Mouse (Mus musculus) heart, embryonic 14.5 days (tissue): ENCODE results near the gene Htr1d. TPM values are rescaled to one million over a fixed set of nuclear protein-coding genes. Genes with fewer than 3 reads are reported as not detected.

Experiments used
- ATAC-seq: fragments of 200-750 bp; cut with Nextera tagmentation; 2 replicates; pipeline ENCODE4 v1.8.0; 2017; ENCODE audit warnings: low read depth, moderate TSS enrichment; ENCODE audit not compliant: insufficient number of reproducible peaks, insufficient read depth, low FRiP score
- H3K27ac ChIP-seq, 2 experiments: fragments of 200-500 bp in 1 of 2; fragments of 300-500 bp in 1 of 2; sonication (generic) in 1 of 2; replicated peaks in 1 of 2; 2 replicates each; pipeline ENCODE4 v1.5.1; 2012 to 2014; ENCODE audit warnings: low read depth in 2 of 2, low read length in 2 of 2, control low read depth in 1 of 2, mild to moderate bottlenecking in 1 of 2, mixed read lengths in 1 of 2; ENCODE audit not compliant: control insufficient read depth in 1 of 2, insufficient read depth in 1 of 2
- H3K27me3 ChIP-seq: fragments of 300-500 bp; sonication (generic); 2 replicates; pipeline ENCODE4 v1.6.1; 2014; ENCODE audit warnings: mild to moderate bottlenecking, low read length, control low read depth; ENCODE audit not compliant: control insufficient read depth, insufficient read depth
- H3K36me3 ChIP-seq: fragments of 300-500 bp; sonication (generic); 2 replicates; pipeline ENCODE4 v1.6.1; 2014; ENCODE audit warnings: mild to moderate bottlenecking, control low read depth, low read length, mixed read lengths; ENCODE audit not compliant: control insufficient read depth, insufficient read depth
- H3K4me1 ChIP-seq, 2 experiments: fragments of 200-500 bp in 1 of 2; fragments of 300-500 bp in 1 of 2; sonication (generic) in 1 of 2; 2 replicates each; pipeline ENCODE4 v1.6.1; 2012 to 2014; ENCODE audit warnings: low read length in 2 of 2, control low read depth in 1 of 2, mixed read lengths in 1 of 2; ENCODE audit not compliant: control insufficient read depth in 2 of 2, insufficient read depth in 2 of 2
- H3K4me2 ChIP-seq: fragments of 300-500 bp; sonication (generic); 2 replicates; pipeline ENCODE4 v1.6.1; 2014; ENCODE audit warnings: mild to moderate bottlenecking, low read length
- H3K4me3 ChIP-seq, 2 experiments: fragments of 200-500 bp in 1 of 2; fragments of 300-500 bp in 1 of 2; sonication (generic) in 1 of 2; 2 replicates each; pipeline ENCODE4 v1.5.1; 2012 to 2014; ENCODE audit warnings: low read length in 2 of 2, mild to moderate bottlenecking in 2 of 2, control low read depth in 1 of 2, low read depth in 1 of 2, moderate library complexity in 1 of 2; ENCODE audit not compliant: control insufficient read depth in 1 of 2, insufficient read depth in 1 of 2
- H3K9ac ChIP-seq: fragments of 300-500 bp; sonication (generic); 2 replicates; pipeline ENCODE4 v1.6.1; 2014; ENCODE audit warnings: mild to moderate bottlenecking, low read length
- H3K9me3 ChIP-seq: fragments of 300-500 bp; sonication (generic); 2 replicates; pipeline ENCODE4 v1.6.1; 2016; ENCODE audit warnings: low read length, control low read depth; ENCODE audit not compliant: control insufficient read depth
- WGBS: fragments of 180-500 bp; shearing (Covaris S2); extraction: QIAGEN DNeasy Blood & Tissue Kit; methylation state at CpG from one replicate; pipeline ENCODE4 v1.1.7; 2014; 5-methylcytosine and 5-hydroxymethylcytosine counted together
- polyA plus RNA-seq: library from polyadenylated mRNA; unstranded; fragments of >200 nt; fragmentation: Nextera tagmentation; extraction: Ambion mirVana; gene quantifications from 2 replicates; pipeline ENCODE4 v1.2.1, GENCODE M21; 2014

Gene Htr1d
- polyA plus RNA-seq, 1 experiment from 2014 or later, result not detected

DNA sequence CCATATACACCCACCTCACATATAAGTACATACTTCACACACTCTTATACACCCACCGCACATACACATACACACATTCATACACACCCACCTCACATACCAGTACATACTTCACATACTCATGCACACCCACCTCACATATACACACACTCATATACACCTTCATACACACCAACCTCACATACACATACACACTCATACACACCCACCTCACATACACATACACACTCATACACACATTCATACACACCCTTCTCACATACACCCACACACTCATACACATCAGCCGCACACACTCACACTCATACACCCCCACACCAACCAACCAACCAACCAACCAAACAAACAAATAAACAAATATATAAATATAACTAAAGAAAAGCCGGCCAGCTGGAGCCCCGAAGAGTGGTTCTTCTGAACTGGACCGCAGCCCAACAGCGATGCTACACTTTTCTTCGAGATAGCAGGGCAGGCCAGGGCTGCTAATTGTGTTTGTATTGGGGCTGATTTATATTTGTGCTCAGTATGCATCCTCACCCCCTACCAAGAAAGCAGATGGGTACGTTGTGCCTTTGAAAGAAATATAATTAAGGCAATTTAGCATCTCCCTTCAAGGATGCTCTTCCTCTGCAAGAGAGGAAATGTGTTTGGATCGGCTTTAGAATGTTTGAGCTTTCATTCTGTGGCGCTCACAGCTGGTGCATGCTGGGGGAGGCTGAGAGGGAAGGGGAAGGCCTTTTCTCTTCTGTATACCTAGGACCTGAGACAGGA, 11.1 kb upstream of the Htr1d start:
- Histone ChIP-seq H3K27ac (no peak overlapping the region), H3K4me1 (no peaks in the 10 kb centered on the region), H3K4me2 (no peak overlapping the region), H3K4me3 (no peak overlapping the region), H3K36me3 (no peaks in the 10 kb centered on the region), H3K27me3 (no peaks in the 10 kb centered on the region), H3K9me3 (no peaks in the 10 kb centered on the region), H3K9ac (no peak overlapping the region)
- no peak for ATAC-seq
- WGBS, result 70% methylated on average over 10 of the region's 10 CpGs

DNA sequence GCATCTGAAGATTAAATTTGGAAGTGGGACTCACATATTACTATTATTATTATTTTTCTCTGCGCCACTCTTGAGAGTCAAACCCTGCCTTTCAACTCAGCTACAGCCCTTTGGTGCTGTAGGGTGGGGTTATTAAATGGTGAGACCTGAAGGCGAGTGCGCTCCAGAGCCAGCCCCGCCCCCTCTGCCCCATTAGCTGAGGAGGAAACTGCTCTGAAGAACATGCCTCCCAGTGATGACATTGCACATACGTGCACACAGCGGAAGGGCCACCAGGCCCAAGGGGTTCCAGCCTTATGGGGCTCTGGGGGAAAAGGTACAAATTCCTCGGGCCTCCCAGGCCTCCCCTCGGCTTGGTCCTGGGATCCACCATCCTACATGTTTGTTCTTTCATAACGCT, 7.8 kb upstream of the Htr1d start:
- H3K9ac ChIP-seq, result no peak overlapping the region
- H3K4me2 ChIP-seq, result no peak overlapping the region
- peaks cover 2 to 3% of the 10 kb centered on the region in 2 experiments; a peak in 2 of 4 replicates for H3K4me1 ChIP-seq
- WGBS, result 84% methylated on average over 9 of the region's 9 CpGs
- ATAC-seq, result no peak
- peaks cover 18% of the 10 kb centered on the region; the same call in 1 of the 2 replicates for H3K27me3 ChIP-seq
- no peaks in the 10 kb centered on the region for H3K36me3 ChIP-seq
- H3K9me3 ChIP-seq, result no peaks in the 10 kb centered on the region
- no peak overlapping the region for H3K27ac ChIP-seq
- no peak overlapping the region for H3K4me3 ChIP-seq

DNA sequence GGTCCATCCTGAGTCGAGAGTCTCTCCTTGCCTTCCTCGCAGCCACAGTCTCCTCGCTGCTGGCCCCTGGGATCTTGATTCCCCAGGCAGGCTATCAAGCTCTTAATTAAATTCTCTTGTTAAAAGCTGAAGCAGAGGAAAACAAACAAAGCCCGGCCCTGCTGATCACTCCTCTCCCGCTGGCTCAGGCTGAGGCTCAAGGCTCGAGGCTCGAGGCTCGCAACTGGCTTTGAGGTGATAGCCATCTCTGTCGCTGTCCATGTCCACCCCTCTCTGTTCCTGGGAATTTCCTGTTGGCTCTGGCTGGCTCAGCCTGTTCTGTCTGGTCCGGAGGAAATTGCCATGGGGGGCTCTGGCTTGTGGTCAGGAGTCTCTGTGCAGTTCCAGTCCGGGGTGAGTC, 4.4 kb upstream of the Htr1d start:
- no peak for ATAC-seq
- no peak overlapping the region for H3K9ac ChIP-seq
- no peaks in the 10 kb centered on the region for H3K36me3 ChIP-seq
- no peak overlapping the region for H3K4me3 ChIP-seq
- H3K4me2 ChIP-seq, result no peak overlapping the region
- no peaks in the 10 kb centered on the region for H3K9me3 ChIP-seq
- peaks cover 2 to 4% of the 10 kb centered on the region in 2 experiments; a peak in 2 of 4 replicates for H3K4me1 ChIP-seq
- H3K27ac ChIP-seq, result no peak overlapping the region
- WGBS, result 15% methylated on average over 11 of the region's 11 CpGs
- H3K27me3 ChIP-seq, result peaks cover 36% of the 10 kb centered on the region

DNA sequence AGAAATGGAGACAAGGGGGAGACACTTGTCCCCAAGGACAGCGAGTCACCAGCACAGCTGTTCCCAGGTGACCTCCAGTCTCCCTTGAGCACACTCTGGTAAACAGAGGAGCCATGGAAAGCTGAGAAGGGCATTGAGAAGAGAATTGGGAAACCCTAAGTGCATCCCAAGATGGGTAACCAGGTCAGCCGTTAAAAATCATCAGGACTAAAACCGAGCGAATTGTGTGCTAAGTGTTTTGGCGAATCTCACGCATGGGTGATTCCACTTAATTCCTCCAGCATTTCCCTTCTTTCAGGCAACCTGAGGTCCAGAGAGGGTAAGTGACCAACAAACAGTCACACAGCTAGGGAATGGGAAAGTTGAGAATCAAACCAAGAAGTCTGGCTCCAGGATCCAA, 3.9 kb upstream of the Htr1d start:
- Histone ChIP-seq H3K4me1 (peaks cover 6 to 8% of the 10 kb centered on the region in 2 experiments; a peak in 3 of 4 replicates), H3K36me3 (no peaks in the 10 kb centered on the region), H3K9me3 (no peaks in the 10 kb centered on the region), H3K4me3 (no peak overlapping the region), H3K9ac (no peak overlapping the region), H3K27ac (no peak overlapping the region), H3K4me2 (no peak overlapping the region), H3K27me3 (peaks cover 40% of the 10 kb centered on the region)
- no peak for ATAC-seq
- 75% methylated on average over 6 of the region's 6 CpGs for WGBS

DNA sequence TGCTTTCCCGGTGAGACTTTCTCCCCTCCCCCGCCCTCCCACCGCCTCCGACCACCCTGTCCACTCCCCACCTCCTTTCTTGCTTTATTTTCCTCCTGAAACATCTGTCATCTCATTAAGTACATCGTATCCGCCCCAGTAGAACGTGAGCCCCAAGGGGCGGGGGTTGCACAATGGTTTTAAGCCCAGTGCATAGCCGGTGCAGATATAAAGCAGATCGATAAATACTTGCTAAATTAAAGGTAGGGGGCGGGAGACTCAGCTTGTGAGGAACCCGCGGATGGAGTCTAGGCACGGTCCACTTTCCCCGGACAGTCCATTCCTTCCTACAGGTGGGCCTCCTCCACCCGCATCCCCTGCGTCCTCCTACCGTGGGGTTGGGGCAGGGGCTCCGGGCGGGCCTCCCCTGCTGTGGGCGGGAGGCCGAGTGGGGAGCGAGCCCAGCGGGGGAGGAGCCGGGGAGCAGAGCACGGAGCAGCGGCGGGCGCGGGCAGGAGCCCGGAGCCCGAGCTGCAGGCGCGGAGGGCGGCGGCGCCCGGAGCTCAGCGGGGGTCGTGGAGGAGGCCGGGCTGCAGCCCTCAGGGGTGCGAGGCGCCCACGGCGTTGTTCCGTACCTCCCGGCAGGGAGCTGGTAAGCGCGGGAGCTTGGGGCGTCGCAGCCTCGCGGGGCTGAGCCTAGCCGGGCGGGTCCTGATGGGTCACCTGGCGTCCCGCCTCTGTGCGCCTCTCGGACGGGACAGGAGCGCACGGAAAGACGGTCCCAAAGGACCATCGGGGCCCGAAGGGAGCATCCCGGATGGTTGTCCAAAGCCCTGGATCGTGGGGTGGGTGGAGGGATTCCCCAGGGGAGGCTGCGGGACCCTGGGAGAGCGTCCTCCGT, 1.0 kb downstream of the Htr1d start:
- peak overlapping the region; percentile 48 for H3K9ac ChIP-seq
- H3K4me1 ChIP-seq, result peaks cover 6 to 8% of the 10 kb centered on the region in 2 experiments; a peak in 3 of 4 replicates
- H3K27me3 ChIP-seq, result peaks cover 56% of the 10 kb centered on the region
- no peak for ATAC-seq
- peak overlapping the region; percentile 32 to 55 for H3K4me3 ChIP-seq
- no peaks in the 10 kb centered on the region for H3K36me3 ChIP-seq
- H3K4me2 ChIP-seq, result peak overlapping the region; percentile 81
- H3K9me3 ChIP-seq, result no peaks in the 10 kb centered on the region
- H3K27ac ChIP-seq, result no peak overlapping the region
- 2% methylated on average over 62 of the region's 70 CpGs for WGBS

DNA sequence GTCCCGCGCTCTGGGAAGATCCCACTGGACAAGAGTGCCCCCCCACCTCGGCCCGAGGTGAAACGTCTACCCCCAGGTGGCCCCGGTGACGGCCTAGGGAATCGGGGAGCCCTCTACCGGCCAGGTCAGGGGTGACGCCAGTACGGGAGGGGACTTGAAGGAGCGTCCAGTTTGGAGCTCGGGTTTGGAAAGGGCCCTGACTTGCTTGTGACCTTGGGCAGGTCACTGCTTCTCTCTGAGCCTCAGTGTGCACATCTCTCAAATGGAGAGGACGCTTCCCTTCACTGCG, 1.6 kb downstream of the Htr1d start:
- Histone ChIP-seq H3K4me3 (peak overlapping the region; percentile 32 to 55), H3K9me3 (no peaks in the 10 kb centered on the region), H3K27me3 (peaks cover 50% of the 10 kb centered on the region), H3K9ac (peak overlapping the region; percentile 48), H3K4me1 (peaks cover 6 to 8% of the 10 kb centered on the region in 2 experiments; a peak in 3 of 4 replicates), H3K27ac (no peak overlapping the region), H3K36me3 (no peaks in the 10 kb centered on the region), H3K4me2 (peak overlapping the region; percentile 81)
- 0 out of 2 replicates have a peak, but pooled peaks have one; percentile 18 for ATAC-seq
- WGBS, result 3% methylated on average over 15 of the region's 15 CpGs

DNA sequence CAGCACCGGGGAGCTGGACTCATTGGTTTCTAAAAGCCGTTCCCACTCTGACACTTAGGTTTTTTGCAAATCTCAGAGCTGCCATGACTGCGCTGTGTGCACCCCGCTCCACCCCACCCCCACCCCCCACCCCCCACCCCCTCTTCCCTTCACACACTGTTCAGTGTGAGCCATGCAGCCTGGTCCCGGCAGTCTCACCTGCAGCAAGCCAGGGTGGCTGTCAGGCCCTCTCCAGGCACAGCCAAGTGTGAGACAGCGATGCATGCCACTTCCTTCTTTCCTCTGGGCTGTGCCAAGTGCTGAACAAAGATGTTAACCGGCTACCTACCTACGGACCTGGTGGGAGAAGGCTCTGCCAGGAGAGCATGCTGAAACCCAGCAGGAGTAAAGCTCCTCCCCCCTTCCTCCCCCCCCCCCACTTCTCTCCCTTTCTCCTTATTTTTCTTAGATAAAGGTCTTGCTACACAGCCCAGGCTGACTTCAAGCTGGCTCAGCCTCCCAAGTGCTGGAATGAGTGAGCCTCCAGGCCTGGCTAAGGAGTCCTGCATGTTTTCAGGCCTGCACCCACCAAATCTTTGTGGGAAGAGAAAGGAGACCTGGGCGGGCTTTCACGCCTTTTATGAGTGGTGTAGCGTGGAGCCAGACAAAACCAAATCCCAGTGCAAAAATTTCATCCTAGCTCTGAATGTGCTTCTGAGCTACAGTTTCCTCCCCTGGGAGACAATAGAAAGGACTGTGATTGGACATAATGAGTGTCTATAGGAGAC, 7.5 kb downstream of the Htr1d start:
- Histone ChIP-seq H3K4me3 (no peak overlapping the region), H3K27ac (no peak overlapping the region), H3K4me2 (0 out of 2 replicates have a peak overlapping the region, but pooled peaks have one; percentile 13), H3K27me3 (peaks cover 10% of the 10 kb centered on the region), H3K36me3 (no peaks in the 10 kb centered on the region), H3K9ac (no peak overlapping the region), H3K9me3 (no peaks in the 10 kb centered on the region), H3K4me1 (peaks cover 3 to 6% of the 10 kb centered on the region in 2 experiments)
- 38% methylated on average over 11 of the region's 11 CpGs for WGBS
- no peak for ATAC-seq
